In genomic region chr12:31896986-31897385, GRCm38 (mm10) we compare ENCODE assay signal across 8 mouse cellular contexts. TPM values are rescaled to one million over a fixed set of nuclear protein-coding genes. Genes with fewer than 3 reads are reported as not detected.
DNase-seq lines count a peak whose midpoint lies in the region; ATAC-seq and TF ChIP-seq lines count a peak whose summit lies in the region.
"Had no signal": no experiment of that assay in that cellular context is flagged by ENCODE, and none has a peak within 500 bp of the region (broad histone marks: within the 10 kb centered on the region; RNA-seq: fewer than 3 reads in every experiment).

No protein-coding gene starts in this region.

- H3K27ac ChIP-seq in forebrain, embryonic 13.5 days = peak overlapping the region; percentile 65
- H3K27ac ChIP-seq in midbrain, embryonic 13.5 days = peak overlapping the region; percentile 75

- peak; percentile 38; the same call in 1 of the 2 replicates for TF ChIP-seq CTCF in brain, embryonic 14.5 days (IDR thresholded peaks at IDR 0.05; ENCODE audit: borderline replicate concordance, extremely low read depth, insufficient read depth, insufficient read length)

- H3K27me3 ChIP-seq in forebrain, embryonic 13.5 days = no peaks in the 10 kb centered on the region
- no peaks in the 10 kb centered on the region for H3K27me3 ChIP-seq in midbrain, embryonic 13.5 days

- no peaks in the 10 kb centered on the region for H3K36me3 ChIP-seq in forebrain, embryonic 13.5 days (ENCODE audit: poor library complexity, severe bottlenecking)
- peaks cover 4% of the 10 kb centered on the region; the same call in 1 of the 2 replicates for H3K36me3 ChIP-seq in midbrain, embryonic 13.5 days

- peak; percentile 40 for DNase-seq in MN1 (ENCODE audit: low spot score)
- DNase-seq in brain, embryonic 14.5 days (ENCODE audit: low read depth) = peak; percentile 78
- DNase-seq in urinary bladder, postnatal 4 days (ENCODE audit: low spot score in 2 of 2) = no peak
- no peak for DNase-seq in layer of hippocampus, postnatal 14 days (ENCODE audit: low spot score in 2 of 2)
- no peak for DNase-seq in layer of hippocampus, postnatal 36 days
- DNase-seq: gastrocnemius, postnatal 10 days had no signal

- no peaks in the 10 kb centered on the region for H3K9me3 ChIP-seq in forebrain, embryonic 13.5 days (replicated peaks)
- H3K9me3 ChIP-seq in midbrain, embryonic 13.5 days = no peaks in the 10 kb centered on the region

- no peak for TF ChIP-seq POLR2A in brain, embryonic 14.5 days (IDR thresholded peaks at IDR 0.05; ENCODE audit: borderline replicate concordance, extremely low read depth, insufficient read depth, insufficient read length, poor library complexity, severe bottlenecking)

- H3K4me1 ChIP-seq in forebrain, embryonic 13.5 days = peaks cover 29% of the 10 kb centered on the region
- H3K4me1 ChIP-seq in midbrain, embryonic 13.5 days (replicated peaks) = peaks cover 32% of the 10 kb centered on the region

- ATAC-seq in forebrain, embryonic 13.5 days = peak; percentile 50; the same call in 1 of the 2 replicates
- peak; percentile 53 for ATAC-seq in midbrain, embryonic 13.5 days

- WGBS in forebrain, embryonic 13.5 days = 11% methylated on average over 8 of the region's 8 CpGs
- 24% methylated on average over 8 of the region's 8 CpGs for WGBS in midbrain, embryonic 13.5 days

- no peak overlapping the region for H3K4me3 ChIP-seq in forebrain, embryonic 13.5 days
- H3K4me3 ChIP-seq in midbrain, embryonic 13.5 days (replicated peaks) = no peak overlapping the region

- H3K4me2 ChIP-seq in forebrain, embryonic 13.5 days = 0 out of 2 replicates have a peak overlapping the region, but pooled peaks have one; percentile 4
- no peak overlapping the region for H3K4me2 ChIP-seq in midbrain, embryonic 13.5 days (replicated peaks)

- no peak overlapping the region for H3K9ac ChIP-seq in forebrain, embryonic 13.5 days
- no peak overlapping the region for H3K9ac ChIP-seq in midbrain, embryonic 13.5 days (replicated peaks)

RNA-seq across cellular contexts. Expression of gene Hbp1, which starts 53.3 kb away (rescaled TPM):
- 54.3 and 85.8 TPM in 2 replicates for polyA plus RNA-seq in brain, embryonic 14.5 days (2012; rRNA removed)
- polyA plus RNA-seq in forebrain, embryonic 13.5 days (2015; fragmentation: Nextera tagmentation; extraction: Ambion mirVana) = 85.8 and 86.8 TPM in 2 replicates
- polyA plus RNA-seq in midbrain, embryonic 13.5 days (2015; fragmentation: Nextera tagmentation; extraction: Ambion mirVana) = 70.4 and 78.0 TPM in 2 replicates
- total RNA-seq in layer of hippocampus, postnatal 14 days (2021) = 10 to 100 TPM; 24.9 to 29.7 TPM
- 10 to 100 TPM; 24.8 to 27.8 TPM for total RNA-seq in layer of hippocampus, postnatal 36 days (2021)

Comparison
In these comparisons a context has a peak if more than half of its experiments do, and no peak if none do; other contexts are left out.
1. DNase-seq: peak in MN1 (single experiment) and brain, embryonic 14.5 days (single experiment); none in urinary bladder, postnatal 4 days (0 of 2), layer of hippocampus, postnatal 14 days (0 of 2) and layer of hippocampus, postnatal 36 days (0 of 2).